Mouse (Mus musculus): Measurements from ENCODE around the gene Gm10401.

Gene Gm10401

DNA sequence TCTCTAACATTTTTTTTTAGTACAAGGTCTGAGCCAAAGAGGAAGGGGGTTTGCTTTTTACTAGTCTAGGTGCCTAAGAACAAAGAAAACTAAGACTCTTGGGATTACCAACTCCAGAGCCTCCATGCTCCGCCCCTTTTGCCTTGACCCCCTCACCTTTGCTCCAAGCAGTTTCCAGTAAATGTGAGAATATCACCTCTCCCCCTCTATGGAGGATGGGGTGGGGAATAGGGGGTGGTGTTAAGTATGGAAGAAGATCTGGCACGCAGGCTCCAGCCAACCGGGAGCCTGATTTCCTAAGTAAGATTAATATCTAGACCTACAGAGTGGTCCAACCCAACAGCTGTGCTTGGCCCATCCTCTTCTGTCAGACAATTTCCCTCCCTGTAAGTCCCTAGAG is 42.6 kb upstream of the Gm10401 start:
- TF ChIP-seq POU5F1 (IDR thresholded peaks at IDR 0.05; ENCODE audit: borderline replicate concordance, low read length) (no peak), NANOG (IDR thresholded peaks at IDR 0.05; ENCODE audit: borderline replicate concordance, low read length) (peak; percentile 14; the same call in 1 of the 2 replicates), CTCF (conservative IDR thresholded peaks at IDR 0.05; ENCODE audit: low read length) (no peak)
- Histone ChIP-seq H3K4me3 (replicated peaks; ENCODE audit: low read length) (0 out of 2 replicates have a peak overlapping the region, but pooled peaks have one; percentile 29), H3K9me3 (ENCODE audit: low read length) (0 out of 2 replicates have a peak, but pooled peaks cover 4% of the 10 kb centered on the region), H3K36me3 (ENCODE audit: insufficient read depth, low read length) (peaks cover 37% of the 10 kb centered on the region), H3K27me3 (ENCODE audit: insufficient read depth, low read length) (peaks cover 3% of the 10 kb centered on the region; the same call in 1 of the 2 replicates), H3K4me1 (replicated peaks; ENCODE audit: low read depth, low read length) (peaks cover 66% of the 10 kb centered on the region)

GRCm38 (mm10) chr5:115139124-115139523 is 41.0 kb upstream of the Gm10401 start:
- Histone ChIP-seq H3K27me3 (ENCODE audit: insufficient read depth, low read length) (peaks cover 3% of the 10 kb centered on the region; the same call in 1 of the 2 replicates), H3K36me3 (ENCODE audit: insufficient read depth, low read length) (peaks cover 21% of the 10 kb centered on the region), H3K4me3 (replicated peaks; ENCODE audit: low read length) (no peak overlapping the region), H3K4me1 (replicated peaks; ENCODE audit: low read depth, low read length) (peaks cover 51% of the 10 kb centered on the region), H3K9me3 (ENCODE audit: low read length) (0 out of 2 replicates have a peak, but pooled peaks cover 4% of the 10 kb centered on the region)
- TF ChIP-seq NANOG (IDR thresholded peaks at IDR 0.05; ENCODE audit: borderline replicate concordance, low read length) (no peak), CTCF (conservative IDR thresholded peaks at IDR 0.05; ENCODE audit: low read length) (no peak), POU5F1 (IDR thresholded peaks at IDR 0.05; ENCODE audit: borderline replicate concordance, low read length) (no peak)

DNA sequence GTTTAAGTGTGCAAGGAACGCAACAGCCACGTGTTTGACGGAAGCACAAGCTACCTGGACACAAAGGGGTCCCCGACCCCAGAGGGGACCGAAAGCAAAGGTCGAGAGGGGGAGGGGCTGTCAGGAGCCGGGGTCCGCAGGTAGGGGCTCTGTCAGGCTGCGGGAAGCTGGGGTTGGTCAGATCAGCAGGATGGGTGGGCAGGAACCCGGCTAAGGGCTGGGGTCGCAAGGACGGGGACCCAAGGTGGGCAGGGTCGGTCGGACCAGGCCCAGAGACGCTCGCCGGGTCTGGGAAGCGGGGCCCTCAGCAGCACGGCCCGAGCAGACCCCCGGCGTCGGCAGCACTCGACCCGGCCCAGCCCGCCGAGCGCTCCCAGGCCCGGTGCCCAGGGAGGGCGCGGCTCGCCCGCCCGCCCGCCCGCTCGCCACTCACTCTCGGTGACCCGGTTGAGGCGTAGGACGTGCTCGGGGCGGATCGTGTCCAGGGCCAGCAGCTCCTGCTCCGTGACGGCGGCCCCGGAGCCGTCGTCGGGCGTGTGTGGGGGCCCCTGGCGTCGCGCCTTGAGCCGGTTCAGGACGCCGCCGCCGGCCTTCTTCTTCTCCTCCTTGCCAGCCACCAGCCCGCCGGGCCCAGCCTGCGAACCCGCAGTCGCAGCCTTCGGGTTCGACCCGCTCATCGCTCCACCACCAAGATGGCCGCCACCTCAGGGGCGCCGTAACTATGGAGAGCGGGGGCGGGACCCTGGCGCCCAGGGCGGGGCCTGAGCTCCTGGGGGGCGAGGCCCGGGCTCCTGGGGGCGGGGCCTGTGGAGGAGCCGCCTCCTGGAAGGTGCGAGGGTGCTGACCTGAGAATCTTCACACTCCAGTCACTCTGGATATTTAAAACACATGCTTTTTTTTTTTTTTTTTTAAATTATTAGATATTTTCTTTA is 36.4 kb upstream of the Gm10401 start, which contains the start of gene Unc119b:
Unc119b (minus strand) TSS at position 742 of the 932 bp plus-strand sequence.
- Histone ChIP-seq H3K4me1 (replicated peaks; ENCODE audit: low read depth, low read length) (peaks cover 30% of the 10 kb centered on the region), H3K9me3 (ENCODE audit: low read length) (0 out of 2 replicates have a peak, but pooled peaks cover 4% of the 10 kb centered on the region), H3K4me3 (replicated peaks; ENCODE audit: low read length) (peak within 1 kb of the TSS; percentile 88), H3K27me3 (ENCODE audit: insufficient read depth, low read length) (peaks cover 8% of the 10 kb centered on the region; the same call in 1 of the 2 replicates), H3K36me3 (ENCODE audit: insufficient read depth, low read length) (peaks cover 36% of the 10 kb centered on the region)
- TF ChIP-seq CTCF (conservative IDR thresholded peaks at IDR 0.05; ENCODE audit: low read length): no peak
- TF ChIP-seq NANOG (IDR thresholded peaks at IDR 0.05; ENCODE audit: borderline replicate concordance, low read length): no peak
- no peak for TF ChIP-seq POU5F1 (IDR thresholded peaks at IDR 0.05; ENCODE audit: borderline replicate concordance, low read length)

DNA sequence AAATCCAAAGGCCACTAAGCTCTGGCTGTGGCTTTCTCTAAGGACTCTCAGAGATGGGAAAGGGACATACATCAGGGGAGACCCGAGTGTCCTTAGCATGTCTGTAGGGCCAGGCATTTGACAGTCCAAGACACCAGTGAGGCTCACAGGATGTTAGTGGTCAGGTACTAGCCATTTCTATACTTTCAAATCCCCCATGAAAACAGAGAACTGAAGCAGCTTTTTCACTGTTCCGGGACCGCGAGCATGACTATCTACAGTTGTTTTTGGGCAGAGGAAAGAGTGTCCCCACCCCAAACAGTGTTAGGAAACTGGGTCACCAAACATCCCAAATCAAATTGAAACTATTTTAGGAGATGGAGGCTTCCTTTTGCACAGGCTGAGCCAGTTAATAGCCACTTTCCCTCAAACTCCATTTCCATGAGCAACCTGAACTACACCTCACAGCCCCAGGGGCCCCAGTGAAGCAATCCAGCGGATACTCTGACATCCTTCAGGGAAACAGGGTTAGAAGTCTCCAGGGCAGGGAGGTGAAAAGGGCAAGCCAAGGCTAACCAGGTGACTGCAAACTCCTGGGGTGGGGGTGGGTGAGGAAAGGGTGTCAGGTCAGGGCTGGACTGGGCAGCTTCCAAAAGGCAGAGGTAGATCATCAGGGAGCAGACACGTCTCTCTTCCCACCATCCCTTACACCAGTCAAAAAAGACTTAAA is 35.4 kb upstream of the Gm10401 start:
- peaks cover 44% of the 10 kb centered on the region for H3K36me3 ChIP-seq (ENCODE audit: insufficient read depth, low read length)
- 0 out of 2 replicates have a peak, but pooled peaks cover 4% of the 10 kb centered on the region for H3K9me3 ChIP-seq (ENCODE audit: low read length)
- peaks cover 28% of the 10 kb centered on the region for H3K4me1 ChIP-seq (replicated peaks; ENCODE audit: low read depth, low read length)
- H3K4me3 ChIP-seq (replicated peaks; ENCODE audit: low read length): peak overlapping the region; percentile 88
- peaks cover 8% of the 10 kb centered on the region; the same call in 1 of the 2 replicates for H3K27me3 ChIP-seq (ENCODE audit: insufficient read depth, low read length)
- no peak for TF ChIP-seq POU5F1 (IDR thresholded peaks at IDR 0.05; ENCODE audit: borderline replicate concordance, low read length)
- TF ChIP-seq NANOG (IDR thresholded peaks at IDR 0.05; ENCODE audit: borderline replicate concordance, low read length): no peak
- no peak for TF ChIP-seq CTCF (conservative IDR thresholded peaks at IDR 0.05; ENCODE audit: low read length)

DNA sequence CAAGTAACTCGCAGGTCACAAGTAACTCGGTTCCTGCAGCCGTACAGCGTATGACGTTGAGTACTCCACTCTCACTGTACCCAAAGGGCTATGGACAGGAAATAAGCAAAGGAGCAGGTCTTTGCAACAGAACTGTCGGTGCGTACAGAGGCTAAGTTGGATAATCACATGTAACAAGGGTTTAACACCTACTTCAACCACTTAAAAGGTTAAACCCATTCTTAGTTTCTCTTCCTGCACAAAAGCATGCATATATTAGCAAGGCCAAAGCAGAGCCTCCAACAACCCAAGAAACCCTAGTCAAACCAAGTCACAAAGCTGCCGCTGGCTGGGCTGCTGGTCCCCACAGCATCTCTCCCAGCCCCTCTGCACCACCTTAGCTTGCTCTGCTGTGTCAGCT is 34.4 kb upstream of the Gm10401 start:
- no peak overlapping the region for H3K4me3 ChIP-seq (replicated peaks; ENCODE audit: low read length)
- 0 out of 2 replicates have a peak, but pooled peaks cover 4% of the 10 kb centered on the region for H3K9me3 ChIP-seq (ENCODE audit: low read length)
- peaks cover 8% of the 10 kb centered on the region; the same call in 1 of the 2 replicates for H3K27me3 ChIP-seq (ENCODE audit: insufficient read depth, low read length)
- H3K4me1 ChIP-seq (replicated peaks; ENCODE audit: low read depth, low read length): peaks cover 38% of the 10 kb centered on the region
- peaks cover 54% of the 10 kb centered on the region for H3K36me3 ChIP-seq (ENCODE audit: insufficient read depth, low read length)
- TF ChIP-seq CTCF (conservative IDR thresholded peaks at IDR 0.05; ENCODE audit: low read length) (no peak), POU5F1 (IDR thresholded peaks at IDR 0.05; ENCODE audit: borderline replicate concordance, low read length) (no peak), NANOG (IDR thresholded peaks at IDR 0.05; ENCODE audit: borderline replicate concordance, low read length) (no peak)

GRCm38 (mm10) chr5:115129328-115129727 is 31.2 kb upstream of the Gm10401 start:
- H3K27me3 ChIP-seq (ENCODE audit: insufficient read depth, low read length): peaks cover 6% of the 10 kb centered on the region; the same call in 1 of the 2 replicates
- TF ChIP-seq POU5F1 (IDR thresholded peaks at IDR 0.05; ENCODE audit: borderline replicate concordance, low read length) (no peak), NANOG (IDR thresholded peaks at IDR 0.05; ENCODE audit: borderline replicate concordance, low read length) (no peak), CTCF (conservative IDR thresholded peaks at IDR 0.05; ENCODE audit: low read length) (peak; percentile 27)
- H3K4me3 ChIP-seq (replicated peaks; ENCODE audit: low read length): no peak overlapping the region
- H3K9me3 ChIP-seq (ENCODE audit: low read length): no peaks in the 10 kb centered on the region
- H3K4me1 ChIP-seq (replicated peaks; ENCODE audit: low read depth, low read length): peaks cover 67% of the 10 kb centered on the region
- H3K36me3 ChIP-seq (ENCODE audit: insufficient read depth, low read length): peaks cover 84% of the 10 kb centered on the region

- Histone ChIP-seq H3K36me3 (ENCODE audit: insufficient read depth, low read length) (peaks cover 95% of the 10 kb centered on the region), H3K27me3 (ENCODE audit: insufficient read depth, low read length) (no peaks in the 10 kb centered on the region), H3K4me1 (replicated peaks; ENCODE audit: low read depth, low read length) (peaks cover 55% of the 10 kb centered on the region), H3K9me3 (ENCODE audit: low read length) (no peaks in the 10 kb centered on the region), H3K4me3 (replicated peaks; ENCODE audit: low read length) (peak overlapping the region; percentile 35; the same call in 1 of the 2 replicates)
- no peak for TF ChIP-seq POU5F1 (IDR thresholded peaks at IDR 0.05; ENCODE audit: borderline replicate concordance, low read length)
- TF ChIP-seq NANOG (IDR thresholded peaks at IDR 0.05; ENCODE audit: borderline replicate concordance, low read length): no peak
- no peak for TF ChIP-seq CTCF (conservative IDR thresholded peaks at IDR 0.05; ENCODE audit: low read length)
Observed at GRCm38 (mm10) chr5:115127421-115128179, 29.5 kb upstream of the Gm10401 start.
